Mouse (Mus musculus) testis, postnatal 10 days (tissue): ENCODE results near the gene Usp29.
"Not testable (repeated sequence)": the region's sequence is repeated elsewhere in the genome, so short reads cannot be mapped to it uniquely, and the experiment has no call there.

Experiments
- DNase-seq: peaks from one replicate; pipeline ENCODE4 v3.0.0; 2021; ENCODE audit warnings: low spot score

Usp29 gene

DNA sequence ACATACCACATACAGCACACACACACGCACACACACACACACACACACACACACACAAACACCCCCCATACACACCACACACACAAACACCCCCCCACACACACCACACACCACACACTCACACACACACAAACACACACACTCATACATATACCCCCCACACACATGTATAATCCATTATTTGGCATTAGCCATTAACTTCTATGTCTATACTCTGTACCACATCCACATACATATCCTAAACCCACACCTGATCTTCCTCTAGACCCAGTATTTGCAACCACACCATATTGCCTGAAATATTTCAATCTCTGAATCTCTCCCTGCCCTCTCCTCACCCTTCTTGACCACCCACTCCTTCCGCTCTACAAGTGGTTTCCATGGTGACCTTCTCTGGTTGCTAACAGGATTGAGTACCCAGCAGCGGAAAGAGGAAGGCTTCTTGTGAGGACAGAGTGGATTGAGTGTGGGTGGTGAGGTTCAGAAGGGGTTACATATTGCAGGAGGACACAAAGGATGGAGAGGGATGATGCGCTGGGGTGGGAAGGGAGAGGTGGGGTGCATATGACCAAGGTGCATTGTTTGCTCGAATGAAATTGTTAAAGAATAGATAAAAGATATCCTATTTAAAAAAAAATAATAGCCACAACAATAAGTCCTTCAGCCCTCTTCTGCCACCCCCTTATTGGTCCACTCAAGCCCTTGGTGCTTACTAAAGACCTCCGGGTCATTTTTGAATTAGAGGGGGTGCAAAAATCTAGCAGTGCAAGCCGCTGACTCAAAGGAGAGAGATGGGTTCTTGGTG, 195.8 kb downstream of the Usp29 start:
- no peak for DNase-seq

DNA sequence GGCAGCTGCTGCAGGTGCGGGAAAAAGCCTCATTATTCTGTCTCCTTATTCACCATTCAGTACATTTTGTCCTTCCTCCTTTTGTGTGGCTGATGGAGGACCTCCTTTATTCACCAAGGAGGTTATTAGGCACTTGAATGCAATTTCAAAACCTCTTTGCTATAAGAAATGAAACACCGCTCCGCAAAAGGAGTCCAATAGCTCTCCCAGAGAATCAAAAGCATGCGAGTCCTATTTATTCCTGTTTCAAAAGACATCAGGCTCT, 196.3 kb downstream of the Usp29 start:
- no peak for DNase-seq

DNA sequence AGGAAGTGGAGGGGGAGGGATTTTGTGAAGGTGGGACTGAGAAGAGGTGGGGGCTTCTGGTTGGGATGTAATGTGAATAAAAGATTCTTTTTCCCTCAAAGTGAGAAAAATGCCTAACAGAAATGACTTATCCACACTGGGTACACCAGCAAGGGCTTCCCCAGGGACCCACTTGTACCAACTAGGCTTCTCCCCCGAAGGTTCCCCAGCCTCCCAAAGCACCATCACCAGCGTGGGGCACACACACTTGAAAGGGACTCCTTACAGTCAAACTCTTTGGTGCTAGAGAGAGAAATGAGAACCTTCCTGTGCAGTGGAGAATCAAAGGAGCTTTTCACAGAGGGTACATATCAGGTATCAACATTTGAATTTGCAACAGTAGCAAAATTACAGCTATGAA, 198.9 kb downstream of the Usp29 start:
- DNase-seq: no peak

DNA sequence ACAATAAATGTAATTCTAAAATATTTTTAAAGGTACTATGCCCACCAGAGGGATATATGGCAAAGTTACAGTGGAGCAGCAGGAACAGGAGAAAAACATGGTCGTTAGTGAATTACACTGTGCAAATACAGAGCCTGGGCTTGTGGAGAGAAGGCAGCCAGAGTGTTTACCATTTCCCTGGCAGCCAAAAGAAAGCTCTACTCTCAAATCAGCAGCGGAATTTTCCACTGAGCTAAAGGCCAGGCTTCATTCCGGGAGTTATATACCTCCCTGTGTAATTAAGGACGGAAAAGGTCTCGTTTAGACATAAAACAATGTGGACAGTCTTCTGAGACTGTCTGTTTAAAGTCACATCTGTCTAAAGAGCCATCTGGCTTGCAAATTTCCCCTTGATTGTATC, 204.4 kb downstream of the Usp29 start:
- DNase-seq: no peak

DNA sequence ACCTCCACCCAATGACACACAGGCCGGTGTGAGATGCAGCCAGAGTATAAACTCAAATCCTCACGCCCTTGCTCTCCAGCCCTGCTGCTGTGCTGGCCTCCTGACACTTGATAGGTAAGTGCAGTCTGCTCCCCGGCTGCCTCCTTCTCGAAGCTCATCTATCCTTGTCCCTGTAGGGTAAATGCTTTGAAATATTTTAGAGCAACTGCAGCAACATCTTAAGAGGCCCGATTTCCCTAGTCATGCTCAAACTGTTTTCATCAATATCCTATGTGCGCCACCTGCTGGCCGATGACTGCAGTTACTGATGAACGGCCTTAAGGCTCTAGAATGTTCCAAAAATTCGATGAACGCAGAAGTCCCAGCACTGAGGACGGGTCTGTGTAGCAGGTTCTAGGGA, 206.7 kb downstream of the Usp29 start:
- DNase-seq: peak; percentile 90

DNA sequence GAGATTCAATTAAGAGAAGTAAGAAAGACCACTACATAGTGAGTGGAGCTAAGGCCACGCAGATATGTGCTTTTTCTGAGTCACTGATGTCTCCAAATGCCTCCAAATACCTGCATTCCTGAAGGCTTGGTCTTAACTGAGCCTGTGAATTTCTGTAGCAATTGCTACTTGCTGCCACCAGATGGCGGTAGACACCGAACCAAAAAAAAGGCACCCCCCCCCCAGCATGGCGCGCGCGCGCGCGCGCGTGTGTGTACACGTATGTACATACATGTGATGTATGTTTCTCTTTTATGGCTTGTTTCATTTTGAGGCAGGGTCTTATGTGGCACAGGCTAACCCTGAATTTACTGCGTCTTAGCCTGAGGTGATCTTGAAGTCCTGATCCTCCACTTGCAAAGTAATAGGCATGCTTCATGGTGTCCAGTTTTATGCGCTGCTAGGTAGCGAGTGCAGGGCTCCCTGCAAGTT, 210.4 kb downstream of the Usp29 start:
- no peak for DNase-seq

DNA sequence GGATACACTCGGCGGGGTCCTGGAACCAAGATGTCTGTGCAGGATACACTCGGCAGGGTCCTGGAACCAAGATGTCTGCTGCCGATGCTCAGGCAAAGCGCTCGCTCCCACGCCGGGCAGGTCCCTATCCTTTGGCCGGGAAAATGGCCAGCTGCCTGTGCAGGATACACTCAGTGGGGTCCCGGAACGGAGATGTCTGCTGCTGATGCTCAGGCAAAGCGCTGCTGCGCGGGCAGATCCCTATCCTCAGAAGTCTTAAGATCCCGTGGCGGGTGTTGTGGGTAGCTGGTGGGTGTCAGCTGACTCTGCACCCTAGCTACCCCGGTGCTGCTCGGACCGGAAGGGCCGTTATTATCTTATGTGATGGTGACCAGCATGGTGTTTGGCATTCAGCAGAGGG, 217.7 kb downstream of the Usp29 start:
- not testable (repeated sequence) for DNase-seq

DNA sequence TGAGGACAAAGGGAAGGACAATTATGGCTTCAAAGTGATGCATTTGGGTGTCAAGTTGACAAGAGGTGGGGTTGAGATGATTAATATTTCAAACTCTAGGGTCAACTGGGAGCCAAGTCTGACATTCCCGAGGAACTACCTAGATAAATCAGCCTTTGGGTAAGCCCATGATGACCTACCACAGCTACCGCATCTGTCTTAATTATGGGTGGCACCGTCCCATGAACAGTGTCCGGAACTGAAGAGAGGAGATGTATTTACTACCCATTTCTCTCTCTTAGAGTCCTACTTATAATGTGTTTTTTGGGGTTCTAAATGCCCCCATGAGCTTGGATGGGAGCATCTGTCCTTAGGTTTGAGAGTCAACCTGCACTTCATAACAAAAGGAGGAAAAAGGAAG, 226.2 kb downstream of the Usp29 start:
- DNase-seq: no peak

DNA sequence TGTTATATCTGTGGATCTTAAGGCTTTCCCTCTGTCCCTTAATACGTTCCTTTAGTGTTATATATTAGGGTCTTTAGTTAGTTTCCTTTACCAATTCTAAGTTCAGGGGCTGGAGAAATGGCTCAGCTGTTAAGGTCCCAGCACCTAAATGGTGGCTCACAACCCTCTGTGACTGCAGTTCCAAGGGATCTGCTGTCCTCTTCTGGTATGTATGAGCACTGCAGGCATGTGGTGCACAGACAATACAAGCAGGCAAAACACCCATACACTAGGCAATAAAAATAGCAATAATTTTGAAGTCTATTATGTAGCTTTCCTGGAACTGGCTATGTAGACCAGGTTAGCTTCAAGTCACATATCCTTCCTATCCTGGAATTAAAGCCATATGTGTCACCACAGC, 228.2 kb downstream of the Usp29 start:
- DNase-seq: no peak

DNA sequence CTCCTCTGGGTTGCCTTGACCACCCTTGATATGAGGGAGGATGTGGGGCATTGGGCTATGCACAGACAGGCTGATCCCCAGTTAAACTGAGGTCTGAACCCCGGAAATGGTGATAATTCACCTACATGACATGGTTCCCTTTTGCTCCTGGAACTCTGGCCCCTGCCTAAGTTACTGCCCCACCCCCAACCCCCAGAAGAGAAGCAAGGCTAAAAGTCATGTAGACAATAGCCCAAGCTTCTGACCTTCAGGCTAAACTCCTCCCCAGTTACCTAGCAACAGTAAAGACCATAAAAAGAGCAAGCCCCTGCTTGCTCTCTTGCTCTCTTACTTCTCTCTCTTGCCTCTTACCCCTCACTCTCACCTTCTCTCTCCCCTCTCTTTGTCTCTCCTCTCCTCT, 243.2 kb downstream of the Usp29 start:
- no peak for DNase-seq

DNA sequence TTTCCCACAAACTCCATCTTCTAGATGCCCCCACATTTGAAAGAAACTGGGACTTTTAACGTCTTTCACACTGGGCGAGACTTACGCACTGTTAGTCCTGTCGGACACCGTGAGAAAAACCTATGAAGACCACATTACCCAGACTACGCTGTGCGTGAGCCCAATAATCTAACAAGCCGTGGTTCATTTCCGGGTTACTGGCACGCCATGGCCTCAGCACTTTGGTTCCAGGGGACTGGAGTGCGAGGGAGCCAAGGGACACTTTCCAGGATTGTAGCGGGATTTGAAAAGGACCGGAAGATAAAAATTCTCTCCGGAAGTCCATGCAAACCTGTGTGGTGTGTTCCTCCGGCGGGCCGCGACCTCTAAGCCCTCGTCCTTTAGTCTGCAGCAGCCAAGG, 246.5 kb downstream of the Usp29 start:
- no peak for DNase-seq

DNA sequence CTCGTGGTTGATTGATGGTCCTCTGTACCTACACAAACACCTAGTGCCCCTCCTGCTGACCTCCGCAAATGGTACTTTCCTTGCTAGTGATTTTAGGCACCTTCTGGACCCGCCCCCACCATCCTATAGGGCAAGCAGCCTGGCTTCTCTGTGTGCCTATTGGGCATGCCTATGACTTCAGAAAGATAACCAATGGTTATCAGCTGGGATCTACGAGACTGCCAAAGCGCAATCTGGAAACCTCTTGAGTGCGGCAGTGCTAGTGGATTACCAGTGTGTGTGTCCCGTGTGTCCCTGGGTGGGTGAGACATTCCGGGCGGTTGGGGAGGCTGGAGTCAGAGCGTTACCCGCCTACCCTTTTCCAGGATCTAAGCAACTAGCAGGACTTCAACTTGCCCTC, 264.9 kb downstream of the Usp29 start, which contains the start of gene Aurkc:
Gene Aurkc, plus strand, starts transcription at position 50 of the 400 bp plus-strand sequence.
- not testable (repeated sequence) for DNase-seq

DNA sequence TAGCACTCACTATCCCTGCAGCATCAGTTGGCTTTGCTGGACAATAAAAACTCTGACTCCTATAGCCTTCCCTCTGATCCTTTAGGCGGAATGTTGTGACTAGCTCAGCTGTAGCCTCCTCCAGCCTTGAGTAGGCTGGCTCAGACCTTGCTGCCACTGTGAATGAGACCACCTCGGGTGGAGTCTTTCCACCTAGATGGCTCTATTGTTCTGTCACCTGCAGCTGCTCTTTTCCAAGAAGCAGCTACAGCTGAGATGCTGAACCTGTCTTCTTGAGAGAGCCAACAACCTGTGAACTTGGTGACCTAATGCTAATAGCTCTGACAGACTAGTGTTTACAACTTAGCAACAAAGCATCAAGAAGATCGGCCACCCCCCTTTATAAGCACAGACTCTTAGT, 268.5 kb downstream of the Usp29 start:
- DNase-seq: not testable (repeated sequence)

DNA sequence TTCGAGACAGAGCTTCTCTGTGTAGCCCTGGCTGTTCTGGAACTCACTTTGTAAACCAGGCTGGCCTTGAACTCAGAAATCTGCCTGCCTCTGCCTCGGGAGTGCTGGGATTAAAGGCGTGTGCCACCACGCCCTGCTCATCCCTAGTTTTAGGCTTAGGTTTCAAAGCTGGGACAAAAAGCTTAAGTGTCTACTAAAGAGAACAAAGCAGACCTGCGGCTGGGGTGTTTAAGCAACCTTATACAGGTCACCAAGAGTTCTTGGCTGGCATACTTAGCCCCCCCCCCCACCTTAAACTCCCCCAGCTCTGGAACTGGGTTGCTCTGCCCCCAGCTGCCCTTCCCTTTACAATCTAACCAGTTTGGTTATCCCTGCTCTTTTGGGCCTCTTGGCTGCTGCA, 275.1 kb downstream of the Usp29 start:
- DNase-seq: not testable (repeated sequence)
